Mouse (Mus musculus): ENCODE measurements around the gene Apobr. TPM values are rescaled to one million over a fixed set of nuclear protein-coding genes. Genes with fewer than 3 reads are reported as not detected.

Gene Apobr
- polyA plus RNA-seq, 1 experiment = 7.2 TPM

DNA sequence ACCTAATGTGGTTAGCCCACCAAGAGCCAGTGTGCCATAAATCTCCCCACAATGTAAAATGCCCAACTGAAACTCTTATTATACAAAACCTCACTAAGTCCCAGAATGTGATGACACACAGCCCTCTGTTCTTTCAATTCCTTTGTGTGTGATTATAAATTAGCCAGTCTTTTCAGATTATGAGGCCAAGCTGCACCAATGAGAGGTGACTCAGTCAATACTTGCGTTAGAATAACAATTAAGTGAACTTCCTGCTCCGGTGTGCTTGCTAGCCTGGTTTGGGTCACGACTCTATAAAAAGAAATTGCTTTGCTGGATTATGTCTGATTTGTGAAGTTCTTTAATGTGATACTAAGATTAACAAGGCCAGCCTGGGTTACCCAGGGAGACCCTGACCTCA is 45.2 kb downstream of the Apobr start:
- Histone ChIP-seq H3K27ac (ENCODE audit: control insufficient read depth, insufficient read depth, low read length) (no peak overlapping the region), H3K36me3 (ENCODE audit: control insufficient read depth, insufficient read depth, low read length) (no peaks in the 10 kb centered on the region), H3K27me3 (ENCODE audit: control insufficient read depth, insufficient read depth, low read length) (no peaks in the 10 kb centered on the region; the same call in 1 of the 2 replicates), H3K4me1 (replicated peaks; ENCODE audit: control insufficient read depth, insufficient read depth, low read length) (no peaks in the 10 kb centered on the region; the same call in 1 of the 2 replicates), H3K4me3 (ENCODE audit: control insufficient read depth, insufficient read depth, low read length) (no peak overlapping the region)
- no peak for DNase-seq
- WGBS = 34% methylated on average over 3 of the region's 3 CpGs
- TF ChIP-seq CTCF (IDR thresholded peaks at IDR 0.05; ENCODE audit: borderline replicate concordance, control insufficient read depth, extremely low read depth, insufficient read depth, low read length, poor library complexity) (no peak), POLR2A (IDR thresholded peaks at IDR 0.05; ENCODE audit: control insufficient read depth, extremely low read depth, insufficient read depth, low read length, poor library complexity) (no peak)

DNA sequence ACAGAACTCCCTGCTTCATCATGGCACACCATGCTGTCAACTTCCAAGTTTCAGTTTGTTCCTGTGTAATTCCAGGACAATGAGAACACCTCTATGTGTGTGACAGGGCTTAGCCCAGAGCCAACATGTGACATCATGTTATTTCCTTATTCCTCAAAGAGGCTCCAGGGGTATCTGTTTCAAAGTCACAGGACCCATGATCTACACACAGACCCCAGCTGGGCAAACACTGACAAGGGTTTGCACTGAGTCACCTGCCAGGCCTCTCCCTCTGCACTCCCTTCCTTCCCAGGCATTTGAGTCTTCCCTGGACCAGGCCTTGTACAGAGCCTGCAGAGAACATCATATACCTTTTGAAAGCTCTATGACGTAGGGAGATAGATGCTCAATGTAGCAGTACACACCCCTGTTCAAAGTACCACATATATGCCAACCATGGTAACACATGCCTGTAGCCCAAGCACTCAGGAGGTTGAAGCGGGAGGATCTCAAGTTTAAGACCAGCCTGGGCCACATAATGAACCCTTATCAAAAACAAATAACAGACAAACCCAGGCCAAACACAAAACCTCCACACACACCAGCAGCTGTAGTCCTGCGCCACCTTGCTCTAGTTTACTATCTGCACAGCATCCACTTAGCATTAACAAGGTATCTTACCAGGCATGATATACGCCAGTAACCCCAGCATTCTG is 46.2 kb downstream of the Apobr start, which contains the start of gene Nupr1:
Gene Nupr1, minus strand, starts transcription at position 38 of the 695 bp plus-strand sequence.
- Histone ChIP-seq H3K36me3 (ENCODE audit: control insufficient read depth, insufficient read depth, low read length) (no peaks in the 10 kb centered on the region), H3K4me3 (ENCODE audit: control insufficient read depth, insufficient read depth, low read length) (no peak within 1 kb of the TSS), H3K27me3 (ENCODE audit: control insufficient read depth, insufficient read depth, low read length) (no peaks in the 10 kb centered on the region), H3K27ac (ENCODE audit: control insufficient read depth, insufficient read depth, low read length) (no peak within 1 kb of the TSS), H3K4me1 (replicated peaks; ENCODE audit: control insufficient read depth, insufficient read depth, low read length) (no peaks in the 10 kb centered on the region; the same call in 1 of the 2 replicates)
- DNase-seq = no peak
- 97% methylated on average over 4 of the region's 4 CpGs for WGBS
- no peak for TF ChIP-seq CTCF (IDR thresholded peaks at IDR 0.05; ENCODE audit: borderline replicate concordance, control insufficient read depth, extremely low read depth, insufficient read depth, low read length, poor library complexity)
- TF ChIP-seq POLR2A (IDR thresholded peaks at IDR 0.05; ENCODE audit: control insufficient read depth, extremely low read depth, insufficient read depth, low read length, poor library complexity) = no peak

DNA sequence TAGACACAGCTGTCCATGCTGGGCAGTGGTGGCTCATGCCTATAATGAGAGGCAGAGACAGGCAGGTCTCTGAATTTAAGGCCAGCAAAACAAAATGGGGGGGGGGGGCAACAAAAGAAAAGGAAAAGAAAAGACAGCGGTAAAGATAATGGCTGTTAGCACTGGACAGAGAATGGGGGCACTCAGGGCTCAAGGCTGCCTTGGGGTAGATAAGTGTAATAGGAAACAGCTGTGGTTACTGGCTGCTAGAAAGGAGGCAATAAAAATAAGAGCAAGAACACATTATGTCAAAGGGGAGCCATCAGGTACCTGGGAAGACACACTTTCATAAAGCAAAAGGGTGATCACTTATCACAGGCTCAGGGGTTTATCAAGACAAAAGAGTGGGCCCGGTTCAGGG is 47.7 kb downstream of the Apobr start:
- Histone ChIP-seq H3K4me1 (replicated peaks; ENCODE audit: control insufficient read depth, insufficient read depth, low read length) (no peaks in the 10 kb centered on the region; the same call in 1 of the 2 replicates), H3K27me3 (ENCODE audit: control insufficient read depth, insufficient read depth, low read length) (no peaks in the 10 kb centered on the region), H3K36me3 (ENCODE audit: control insufficient read depth, insufficient read depth, low read length) (no peaks in the 10 kb centered on the region), H3K27ac (ENCODE audit: control insufficient read depth, insufficient read depth, low read length) (no peak overlapping the region), H3K4me3 (ENCODE audit: control insufficient read depth, insufficient read depth, low read length) (no peak overlapping the region)
- TF ChIP-seq POLR2A (IDR thresholded peaks at IDR 0.05; ENCODE audit: control insufficient read depth, extremely low read depth, insufficient read depth, low read length, poor library complexity) = no peak
- no peak for DNase-seq
- 66% methylated on average over 2 of the region's 2 CpGs for WGBS

DNA sequence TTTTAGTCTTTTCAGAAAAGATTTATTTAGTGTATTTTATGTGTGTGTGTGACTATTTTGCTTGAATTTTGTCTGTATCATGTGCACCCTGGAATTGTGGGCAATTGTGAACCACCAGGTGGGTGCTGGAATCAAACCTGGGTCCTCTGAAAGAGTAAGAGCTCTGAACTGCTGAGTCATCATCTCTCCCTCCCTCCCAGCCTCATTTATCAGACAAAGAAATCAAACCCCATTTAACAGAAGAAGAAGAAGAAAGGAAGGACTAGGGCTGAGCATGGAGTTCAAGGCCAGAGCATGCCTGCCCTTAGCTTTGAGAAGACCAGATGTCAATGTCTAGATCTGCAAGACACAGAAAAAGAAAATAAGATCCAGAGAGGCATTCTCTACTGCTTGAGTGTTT is 50.6 kb downstream of the Apobr start:
- TF ChIP-seq CTCF (IDR thresholded peaks at IDR 0.05; ENCODE audit: borderline replicate concordance, control insufficient read depth, extremely low read depth, insufficient read depth, low read length, poor library complexity) (no peak), POLR2A (IDR thresholded peaks at IDR 0.05; ENCODE audit: control insufficient read depth, extremely low read depth, insufficient read depth, low read length, poor library complexity) (no peak)
- H3K4me3 ChIP-seq (ENCODE audit: control insufficient read depth, insufficient read depth, low read length) = no peak overlapping the region
- H3K36me3 ChIP-seq (ENCODE audit: control insufficient read depth, insufficient read depth, low read length) = no peaks in the 10 kb centered on the region
- H3K27ac ChIP-seq (ENCODE audit: control insufficient read depth, insufficient read depth, low read length) = no peak overlapping the region
- no peaks in the 10 kb centered on the region for H3K4me1 ChIP-seq (replicated peaks; ENCODE audit: control insufficient read depth, insufficient read depth, low read length)
- no peaks in the 10 kb centered on the region for H3K27me3 ChIP-seq (ENCODE audit: control insufficient read depth, insufficient read depth, low read length)
- DNase-seq = no peak

DNA sequence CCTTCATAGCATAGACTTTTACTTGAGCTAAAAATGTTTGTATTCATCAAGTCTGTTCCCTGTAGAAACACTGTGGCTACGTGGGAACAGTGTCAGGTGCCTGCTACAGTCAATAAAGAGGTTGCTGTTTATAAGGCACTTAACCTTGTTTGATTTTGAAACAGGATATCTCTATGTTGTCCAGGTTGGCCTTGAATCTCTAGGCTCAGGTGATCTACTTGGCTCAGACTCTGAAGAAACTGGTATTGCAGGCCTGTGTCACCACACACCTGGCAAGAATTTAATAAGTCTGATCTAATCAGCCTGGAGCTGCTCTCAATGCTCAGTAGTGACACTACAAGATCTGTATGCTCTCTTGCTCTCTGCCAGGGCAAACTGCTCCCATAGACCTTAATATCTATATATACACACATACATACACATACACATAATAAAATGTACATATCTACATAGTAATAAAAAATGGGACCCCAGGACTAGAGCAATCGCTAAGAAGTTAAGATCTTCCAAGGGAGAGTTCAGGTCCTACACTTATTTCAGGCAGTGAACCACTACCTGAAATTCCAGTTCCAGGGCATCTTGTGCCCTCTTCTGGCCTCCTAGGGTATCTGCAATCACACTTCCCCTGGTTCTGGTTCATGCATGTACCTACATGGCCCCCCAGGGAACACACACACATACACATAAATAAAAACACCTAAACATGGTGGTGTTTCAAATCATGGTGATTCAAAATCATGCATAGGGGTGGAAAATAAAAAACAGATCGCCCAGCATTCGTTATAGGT is 52.2 kb downstream of the Apobr start:
- no peaks in the 10 kb centered on the region for H3K27me3 ChIP-seq (ENCODE audit: control insufficient read depth, insufficient read depth, low read length)
- WGBS = 23% methylated on average over 4 of the region's 4 CpGs
- H3K36me3 ChIP-seq (ENCODE audit: control insufficient read depth, insufficient read depth, low read length) = no peaks in the 10 kb centered on the region
- peak; percentile 49 for DNase-seq
- H3K27ac ChIP-seq (ENCODE audit: control insufficient read depth, insufficient read depth, low read length) = no peak overlapping the region
- TF ChIP-seq POLR2A (IDR thresholded peaks at IDR 0.05; ENCODE audit: control insufficient read depth, extremely low read depth, insufficient read depth, low read length, poor library complexity) (no peak), CTCF (IDR thresholded peaks at IDR 0.05; ENCODE audit: borderline replicate concordance, control insufficient read depth, extremely low read depth, insufficient read depth, low read length, poor library complexity) (no peak)
- no peaks in the 10 kb centered on the region for H3K4me1 ChIP-seq (replicated peaks; ENCODE audit: control insufficient read depth, insufficient read depth, low read length)
- H3K4me3 ChIP-seq (ENCODE audit: control insufficient read depth, insufficient read depth, low read length) = no peak overlapping the region

Other genes starting within 250 kb of the Apobr start
- 2,604 and 2,615 TPM in 2 replicates for gene Lat, start 215.4 kb upstream of the Apobr start, polyA plus RNA-seq (2012; rRNA removed)
- 457 and 489 TPM in 2 replicates for gene Spns1, start 207.5 kb upstream of the Apobr start, polyA plus RNA-seq (2012; rRNA removed)
- gene Nfatc2ip, start 188.2 kb upstream of the Apobr start, polyA plus RNA-seq (2012; rRNA removed) = 24.3 and 28.6 TPM in 2 replicates
- gene Cd19, start 170.1 kb upstream of the Apobr start, polyA plus RNA-seq (2012; rRNA removed) = 10.8 and 11.6 TPM in 2 replicates
- 26.1 and 27.6 TPM in 2 replicates for gene Rabep2, start 156.2 kb upstream of the Apobr start, polyA plus RNA-seq (2012; rRNA removed)
- 3.2 and 5.2 TPM in 2 replicates for gene Atp2a1, start 121.8 kb upstream of the Apobr start, polyA plus RNA-seq (2012; rRNA removed)
- 146 TPM in 2 replicates for gene Sh2b1, start 109.5 kb upstream of the Apobr start, polyA plus RNA-seq (2012; rRNA removed)
- 127 and 134 TPM in 2 replicates for gene Tufm, start 97.6 kb upstream of the Apobr start, polyA plus RNA-seq (2012; rRNA removed)
- 563 and 715 TPM in 2 replicates for gene Atxn2l, start 81.5 kb upstream of the Apobr start, polyA plus RNA-seq (2012; rRNA removed)
- 120 and 126 TPM in 2 replicates for gene Eif3c, start 18.5 kb upstream of the Apobr start, polyA plus RNA-seq (2012; rRNA removed)
- gene Cln3, start 875 bp downstream of the Apobr start, polyA plus RNA-seq (2012; rRNA removed) = 90.6 and 141 TPM in 2 replicates
- gene Il27, start 10.0 kb downstream of the Apobr start, polyA plus RNA-seq (2012; rRNA removed) = 1.8 and 3.0 TPM in 2 replicates
- 5.2 and 7.1 TPM in 2 replicates for gene Nupr1, start 45.9 kb downstream of the Apobr start, polyA plus RNA-seq (2012; rRNA removed)
- 72.9 and 99.6 TPM in 2 replicates for gene Sgf29, start 64.4 kb downstream of the Apobr start, polyA plus RNA-seq (2012; rRNA removed)
- gene Sult1a1, start 91.5 kb downstream of the Apobr start, polyA plus RNA-seq (2012; rRNA removed) = 8.6 and 14.8 TPM in 2 replicates
- gene Bola2, start 110.5 kb downstream of the Apobr start, polyA plus RNA-seq (2012; rRNA removed) = 45.6 and 51.3 TPM in 2 replicates
- 34.6 and 36.7 TPM in 2 replicates for gene Slx1b, start 110.8 kb downstream of the Apobr start, polyA plus RNA-seq (2012; rRNA removed)
- gene Coro1a, start 122.8 kb downstream of the Apobr start, polyA plus RNA-seq (2012; rRNA removed) = 2,939 and 3,162 TPM in 2 replicates
- 130 and 131 TPM in 2 replicates for gene Mapk3, start 174.7 kb downstream of the Apobr start, polyA plus RNA-seq (2012; rRNA removed)
- gene Gdpd3, start 181.4 kb downstream of the Apobr start, polyA plus RNA-seq (2012; rRNA removed) = 15.7 and 106 TPM in 2 replicates
- gene Ypel3, start 192.0 kb downstream of the Apobr start, polyA plus RNA-seq (2012; rRNA removed) = 622 and 685 TPM in 2 replicates
- 25.0 and 37.9 TPM in 2 replicates for gene Tbx6, start 196.5 kb downstream of the Apobr start, polyA plus RNA-seq (2012; rRNA removed)
- gene Ppp4c, start 207.6 kb downstream of the Apobr start, polyA plus RNA-seq (2012; rRNA removed) = 460 and 482 TPM in 2 replicates
- 2.9 and 3.3 TPM in 2 replicates for gene Fam57b, start 212.7 kb downstream of the Apobr start, polyA plus RNA-seq (2012; rRNA removed)
- gene 4930451I11Rik, start 246.7 kb downstream of the Apobr start, polyA plus RNA-seq (2012; rRNA removed) = not detected in 2 replicates

All from thymus, adult 2 months (tissue).